Mouse (Mus musculus) heart, adult 2 months (tissue): ENCODE data around the gene Kbtbd2. TPM values are rescaled to one million over a fixed set of nuclear protein-coding genes. Genes with fewer than 3 reads are reported as not detected.

Experiments used
- DNase-seq, 2 experiments: peaks; one replicate each; pipeline ENCODE4 v3.0.0; 2021
- H3K27ac ChIP-seq: fragments of 200-600 bp; 2 replicates; pipeline ENCODE4 v1.8.1; 2022
- H3K27me3 ChIP-seq: fragments of 200-500 bp; 2 replicates; pipeline ENCODE4 v1.6.1; 2012; ENCODE audit warnings: mild to moderate bottlenecking, low read length, inconsistent platforms, mixed read lengths; ENCODE audit not compliant: control insufficient read depth, insufficient read depth
- H3K36me3 ChIP-seq: fragments of 200-500 bp; 2 replicates; pipeline ENCODE4 v1.6.1; 2012; ENCODE audit warnings: low read length, inconsistent platforms; ENCODE audit not compliant: control insufficient read depth, insufficient read depth
- H3K4me1 ChIP-seq: fragments of 200-500 bp; 2 replicates; pipeline ENCODE4 v1.6.1; 2011; ENCODE audit warnings: low read length; ENCODE audit not compliant: control insufficient read depth, insufficient read depth
- H3K4me3 ChIP-seq: fragments of 200-600 bp; 2 replicates; pipeline ENCODE4 v1.8.1; 2022
- H3K79me2 ChIP-seq: fragments of 200-500 bp; replicated peaks from 2 replicates; pipeline ENCODE4 v1.6.1; 2012; ENCODE audit warnings: mild to moderate bottlenecking, inconsistent platforms, low read length, moderate library complexity, mixed read lengths; ENCODE audit not compliant: control insufficient read depth, insufficient read depth
- H3K9ac ChIP-seq: fragments of 200-500 bp; 2 replicates; pipeline ENCODE4 v1.6.1; 2012; ENCODE audit warnings: low read depth, mild to moderate bottlenecking, control low read depth, inconsistent platforms, low read length, mixed read lengths
- CTCF ChIP-seq: fragments of 200-600 bp; IDR thresholded peaks from 2 replicates; pipeline ENCODE4 v1.8.1; 2022; ENCODE audit warnings: antibody characterized with exemption, mild to moderate bottlenecking, moderate library complexity
- EP300 ChIP-seq: fragments of 200-500 bp; IDR thresholded peaks from 2 replicates; pipeline ENCODE4 v1.6.1; 2011; ENCODE audit warnings: low read depth, low read length, control low read depth; ENCODE audit not compliant: insufficient read depth
- POLR2A ChIP-seq: fragments of 200-500 bp; IDR thresholded peaks from 2 replicates; pipeline ENCODE4 v1.6.1; 2011; ENCODE audit warnings: mild to moderate bottlenecking, low read depth, low read length, control low read depth; ENCODE audit not compliant: insufficient read depth
- WGBS: fragments of 180-500 bp; shearing (Covaris S2); methylation state at CpG from one replicate; pipeline ENCODE4 v1.1.7; 2018; 5-methylcytosine and 5-hydroxymethylcytosine counted together
- intact Hi-C: fragments of 180-260 bp; cut with DNase I; formaldehyde crosslinking; loops from one replicate; pipeline ENCODE4 v1.15.1; 2025
- polyA plus RNA-seq: library from polyadenylated mRNA; depleted of rRNA; stranded (reverse); fragments of >200 nt; gene quantifications from 2 replicates; pipeline ENCODE4 v1.2.3, GENCODE M21; 2012
- total RNA-seq, 2 experiments: library from RNA; stranded (reverse); gene quantifications; 2 replicates each; pipeline ENCODE4 v1.2.3; 2021

Gene Kbtbd2
- total and polyA plus RNA-seq, 3 experiments, result 7.7 to 30.6 (median 28.9) TPM

DNA sequence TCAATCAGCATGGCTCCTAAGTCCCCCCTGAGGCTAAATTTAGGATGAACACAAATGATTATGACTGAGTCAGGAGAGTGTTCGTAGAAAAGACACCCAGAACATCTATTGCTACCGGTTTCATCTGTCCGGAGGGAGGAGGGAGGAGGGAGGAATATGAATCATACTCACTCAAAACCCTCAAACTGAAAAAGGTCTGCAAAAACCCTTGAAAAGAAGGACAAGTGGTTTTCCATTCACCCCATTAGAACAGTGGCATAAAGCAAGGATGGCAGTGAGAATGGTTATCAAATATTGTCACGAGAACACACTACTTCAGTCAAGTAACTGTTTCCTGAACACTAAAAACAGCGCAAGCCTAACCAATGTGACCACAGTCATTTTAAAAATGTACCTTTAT is 12.5 kb downstream of the Kbtbd2 start:
- TF ChIP-seq CTCF (no peak), EP300 (no peak), POLR2A (no peak)
- Histone ChIP-seq H3K27me3 (no peaks in the 10 kb centered on the region), H3K36me3 (peaks cover 52% of the 10 kb centered on the region), H3K79me2 (peaks cover 13% of the 10 kb centered on the region), H3K9ac (no peak overlapping the region), H3K4me3 (no peak overlapping the region), H3K27ac (no peak overlapping the region), H3K4me1 (peaks cover 16% of the 10 kb centered on the region)
- no peak for DNase-seq
- intact Hi-C loops, result no loop called here
- WGBS, result 41% methylated on average over 5 of the region's 5 CpGs

DNA sequence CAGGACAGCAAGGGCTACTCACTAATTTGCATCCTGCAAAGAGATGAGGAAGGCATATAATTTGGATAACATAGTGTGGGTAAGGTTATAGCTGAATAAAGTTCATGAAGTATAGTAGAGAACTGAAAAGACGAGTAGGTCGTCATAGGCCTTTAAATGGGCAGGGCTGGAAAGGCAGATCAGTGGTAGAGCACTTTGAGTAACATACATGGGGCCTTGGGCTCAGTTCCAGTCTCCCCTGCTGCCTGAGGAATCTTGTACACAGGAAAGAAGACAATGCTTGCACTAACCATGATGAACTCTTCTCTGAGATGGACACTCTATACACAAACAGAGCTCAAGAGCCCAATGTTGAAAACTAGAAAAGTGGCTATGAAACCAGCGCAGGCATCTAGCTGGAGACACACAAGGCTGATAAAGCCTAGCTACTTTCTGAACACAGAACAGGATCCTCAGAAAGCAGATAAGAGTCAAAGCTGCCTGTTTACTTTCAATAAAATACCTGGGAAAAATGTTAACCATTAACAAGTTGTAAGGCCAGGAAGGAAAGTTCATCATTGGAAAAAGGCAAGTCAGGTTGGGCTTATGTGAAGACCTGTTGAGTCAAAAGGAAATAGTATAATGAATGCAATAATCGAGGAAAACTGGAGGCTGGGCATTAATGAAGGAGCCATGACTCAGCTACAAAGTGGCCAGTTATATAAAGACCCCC is 13.9 kb downstream of the Kbtbd2 start:
- intact Hi-C loops, result no loop called here
- Histone ChIP-seq H3K4me3 (no peak overlapping the region), H3K4me1 (peaks cover 12% of the 10 kb centered on the region), H3K36me3 (peaks cover 50% of the 10 kb centered on the region), H3K9ac (no peak overlapping the region), H3K27me3 (no peaks in the 10 kb centered on the region), H3K27ac (no peak overlapping the region), H3K79me2 (peaks cover 13% of the 10 kb centered on the region)
- DNase-seq, result no peak
- WGBS, result 68% methylated on average over 4 of the region's 4 CpGs
- no peak for TF ChIP-seq EP300

GRCm38 (mm10) chr6:56779636-56780035 is 18.0 kb downstream of the Kbtbd2 start:
- no peak overlapping the region for H3K9ac ChIP-seq
- intact Hi-C loops, result no loop called here
- WGBS, result 92% methylated on average over 5 of the region's 5 CpGs
- H3K36me3 ChIP-seq, result peaks cover 41% of the 10 kb centered on the region
- H3K27ac ChIP-seq, result no peak overlapping the region
- no peaks in the 10 kb centered on the region for H3K27me3 ChIP-seq
- DNase-seq, result no peak
- TF ChIP-seq EP300 (no peak), CTCF (no peak), POLR2A (no peak)
- H3K4me1 ChIP-seq, result peaks cover 11% of the 10 kb centered on the region
- peaks cover 6% of the 10 kb centered on the region for H3K79me2 ChIP-seq
- no peak overlapping the region for H3K4me3 ChIP-seq

- no peak for DNase-seq
- 19% methylated on average over 3 of the region's 3 CpGs for WGBS
- Histone ChIP-seq H3K27ac (no peak overlapping the region), H3K79me2 (no peaks in the 10 kb centered on the region), H3K27me3 (no peaks in the 10 kb centered on the region), H3K4me1 (peaks cover 3% of the 10 kb centered on the region), H3K36me3 (peaks cover 24% of the 10 kb centered on the region), H3K9ac (no peak overlapping the region), H3K4me3 (no peak overlapping the region)
- no peak for TF ChIP-seq CTCF
- TF ChIP-seq EP300, result no peak
- TF ChIP-seq POLR2A, result no peak
- intact Hi-C loops, result no loop called here
These were observed 21.8 kb downstream of the Kbtbd2 start for GRCm38 (mm10) chr6:56775816-56776215.

DNA sequence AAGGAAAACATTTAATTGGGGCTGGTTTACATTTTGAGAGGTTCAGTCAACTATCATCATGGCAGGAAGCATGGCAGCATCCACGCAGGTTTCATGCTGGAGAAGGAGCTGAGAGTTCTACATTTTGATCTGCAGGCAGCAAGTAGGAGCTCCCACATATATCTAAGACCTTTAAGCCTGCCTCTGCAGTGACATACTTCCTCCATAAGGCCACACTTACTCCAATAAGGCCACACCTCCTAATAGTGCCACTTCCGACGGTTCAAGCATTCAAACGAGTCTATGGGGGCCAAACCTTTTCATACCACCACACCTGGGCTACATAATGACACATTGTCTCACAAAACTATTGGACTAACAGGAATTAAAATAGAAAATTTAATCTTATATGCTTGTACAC is 31.9 kb downstream of the Kbtbd2 start:
- Histone ChIP-seq H3K27me3 (no peaks in the 10 kb centered on the region), H3K4me1 (no peaks in the 10 kb centered on the region), H3K4me3 (no peak overlapping the region), H3K27ac (no peak overlapping the region), H3K79me2 (no peaks in the 10 kb centered on the region), H3K9ac (no peak overlapping the region), H3K36me3 (peaks cover 3% of the 10 kb centered on the region; the same call in 1 of the 2 replicates)
- TF ChIP-seq CTCF (no peak), POLR2A (no peak), EP300 (no peak)
- intact Hi-C loops, result no loop called here
- 79% methylated on average over 4 of the region's 4 CpGs for WGBS
- DNase-seq, result no peak

GRCm38 (mm10) chr6:56765265-56765664 is 32.3 kb downstream of the Kbtbd2 start:
- Histone ChIP-seq H3K36me3 (peaks cover 3% of the 10 kb centered on the region; the same call in 1 of the 2 replicates), H3K27ac (no peak overlapping the region), H3K4me1 (no peaks in the 10 kb centered on the region), H3K4me3 (no peak overlapping the region), H3K9ac (no peak overlapping the region), H3K79me2 (no peaks in the 10 kb centered on the region), H3K27me3 (no peaks in the 10 kb centered on the region)
- no peak for DNase-seq
- intact Hi-C loops, result no loop called here
- TF ChIP-seq EP300, result no peak
- TF ChIP-seq POLR2A, result no peak
- 84% methylated on average over 3 of the region's 3 CpGs for WGBS
